Mouse (Mus musculus): ENCODE measurements around the gene Nek1. TPM values are rescaled to one million over a fixed set of nuclear protein-coding genes. Genes with fewer than 3 reads are reported as not detected.

The Nek1 gene
- polyA plus RNA-seq, 1 experiment from 2014 or later, result 26.0 TPM

DNA sequence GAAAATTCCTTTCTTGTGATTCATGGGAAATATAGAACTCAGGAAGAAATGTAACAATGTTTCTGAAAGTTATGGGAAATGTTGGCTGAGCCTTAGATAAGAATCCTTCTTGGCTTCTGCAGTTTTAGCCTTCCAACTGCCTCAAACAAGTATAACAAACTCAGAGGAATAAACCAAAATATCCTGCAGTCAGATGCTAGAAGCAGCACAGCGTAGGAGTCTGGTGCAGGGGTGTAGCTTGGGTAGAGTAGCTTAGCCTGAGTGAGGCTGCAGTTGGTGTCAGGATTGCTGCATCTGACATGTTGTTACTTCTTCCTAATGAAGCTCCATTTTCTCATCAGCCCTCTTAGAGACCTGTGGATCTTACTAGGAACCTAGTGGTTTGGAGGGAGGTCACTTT lies 128.6 kb downstream of the Nek1 start:
- Histone ChIP-seq H3K36me3 (peaks cover 28% of the 10 kb centered on the region), H3K9ac (no peak overlapping the region), H3K27ac (replicated peaks) (no peak overlapping the region), H3K4me1 (replicated peaks) (no peaks in the 10 kb centered on the region), H3K27me3 (no peaks in the 10 kb centered on the region), H3K9me3 (no peaks in the 10 kb centered on the region), H3K4me2 (no peak overlapping the region), H3K4me3 (no peak overlapping the region)
- WGBS, result 89% methylated on average over 1 of the region's 1 CpGs
- no peak for ATAC-seq (ENCODE audit: low FRiP score, low read depth)

DNA sequence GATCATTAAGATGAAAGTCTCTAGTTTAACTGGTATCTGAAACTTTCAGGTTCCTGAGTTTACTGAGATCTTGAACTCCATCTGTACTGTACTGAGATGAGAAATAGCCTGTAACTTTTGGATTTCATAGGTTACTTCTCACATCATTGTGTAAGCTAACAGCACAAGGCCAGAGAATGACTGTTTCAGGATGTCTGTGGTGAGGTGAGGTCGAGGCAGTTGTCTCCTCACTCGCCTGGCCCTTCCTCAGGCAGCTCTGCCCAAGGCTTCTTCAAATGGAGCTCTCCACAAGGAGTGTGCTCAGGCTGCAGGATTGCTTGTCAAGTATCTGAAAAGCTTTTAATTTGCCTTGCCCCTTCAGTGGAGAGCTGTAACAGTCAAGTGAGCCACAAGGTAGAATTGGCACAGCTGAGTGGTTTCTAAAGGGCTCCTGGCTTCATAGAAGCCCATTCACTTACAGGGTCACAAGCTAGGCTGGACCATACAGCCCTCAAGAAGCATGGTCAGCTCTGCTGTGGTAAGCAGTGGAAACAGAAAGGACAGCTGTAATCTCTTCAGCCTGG lies 134.4 kb downstream of the Nek1 start:
- H3K36me3 ChIP-seq, result peaks cover 9% of the 10 kb centered on the region; the same call in 1 of the 2 replicates
- H3K9ac ChIP-seq, result no peak overlapping the region
- H3K9me3 ChIP-seq, result no peaks in the 10 kb centered on the region
- H3K4me2 ChIP-seq, result no peak overlapping the region
- 73% methylated on average over 2 of the region's 2 CpGs for WGBS
- no peaks in the 10 kb centered on the region for H3K4me1 ChIP-seq (replicated peaks)
- ATAC-seq (ENCODE audit: low FRiP score, low read depth), result no peak
- no peak overlapping the region for H3K4me3 ChIP-seq
- no peaks in the 10 kb centered on the region for H3K27me3 ChIP-seq
- H3K27ac ChIP-seq (replicated peaks), result no peak overlapping the region

DNA sequence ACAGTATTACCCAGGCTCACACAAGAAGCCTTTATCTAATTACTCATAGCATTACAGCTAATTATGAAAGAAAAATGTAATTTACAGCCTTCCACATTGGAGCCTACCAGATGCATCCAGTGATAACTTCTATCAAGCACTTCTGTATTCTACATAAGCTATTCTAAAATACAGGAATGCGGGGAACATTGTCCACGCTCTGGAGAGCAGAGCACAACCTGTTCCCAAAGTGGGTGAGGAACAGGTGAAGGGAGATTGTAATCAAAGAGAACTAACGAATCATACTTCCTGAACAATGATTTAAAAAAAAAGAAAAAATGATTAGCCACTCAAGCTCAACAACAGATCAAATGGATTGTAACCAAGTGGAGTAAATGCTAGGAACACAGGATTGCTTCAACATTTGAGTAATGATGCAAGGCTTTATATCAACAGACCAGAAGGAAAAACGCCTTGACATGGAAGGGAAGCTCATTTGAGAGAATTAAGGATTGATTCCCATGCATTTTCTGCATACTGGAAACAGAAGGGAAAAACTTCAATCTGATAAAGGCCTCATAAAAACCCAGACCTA lies 139.7 kb downstream of the Nek1 start:
- H3K27ac ChIP-seq (replicated peaks), result no peak overlapping the region
- H3K36me3 ChIP-seq, result 0 out of 2 replicates have a peak, but pooled peaks cover 4% of the 10 kb centered on the region
- no peaks in the 10 kb centered on the region for H3K27me3 ChIP-seq
- ATAC-seq (ENCODE audit: low FRiP score, low read depth), result no peak
- H3K4me1 ChIP-seq (replicated peaks), result no peaks in the 10 kb centered on the region
- 91% methylated on average over 4 of the region's 4 CpGs for WGBS
- no peak overlapping the region for H3K4me2 ChIP-seq
- H3K9me3 ChIP-seq, result 0 out of 2 replicates have a peak, but pooled peaks cover 6% of the 10 kb centered on the region
- no peak overlapping the region for H3K9ac ChIP-seq
- no peak overlapping the region for H3K4me3 ChIP-seq

DNA sequence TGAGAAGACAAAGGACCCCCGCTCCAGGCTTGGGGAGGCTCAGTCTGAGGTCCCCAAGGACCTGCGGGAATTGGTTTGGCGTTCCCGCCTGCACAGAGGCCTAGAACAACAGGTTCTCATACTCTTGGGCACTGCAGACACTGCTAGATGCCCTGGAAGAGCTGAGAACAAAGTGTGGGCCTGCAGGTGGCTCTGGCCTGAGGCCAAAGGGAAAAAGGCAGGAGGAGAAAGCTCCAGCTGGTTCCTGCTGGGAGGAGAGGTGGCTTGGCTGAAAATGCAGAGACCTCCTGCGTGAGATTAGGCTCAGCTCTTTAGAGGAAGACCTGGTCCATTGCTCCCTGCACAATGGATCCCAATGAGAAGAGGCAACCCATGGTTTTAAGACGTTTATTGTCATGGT lies 148.9 kb downstream of the Nek1 start:
- Histone ChIP-seq H3K4me3 (no peak overlapping the region), H3K36me3 (no peaks in the 10 kb centered on the region), H3K27ac (replicated peaks) (no peak overlapping the region), H3K4me2 (no peak overlapping the region), H3K9me3 (no peaks in the 10 kb centered on the region), H3K27me3 (no peaks in the 10 kb centered on the region), H3K9ac (no peak overlapping the region), H3K4me1 (replicated peaks) (no peaks in the 10 kb centered on the region)
- ATAC-seq (ENCODE audit: low FRiP score, low read depth), result no peak
- WGBS, result 57% methylated on average over 6 of the region's 6 CpGs

DNA sequence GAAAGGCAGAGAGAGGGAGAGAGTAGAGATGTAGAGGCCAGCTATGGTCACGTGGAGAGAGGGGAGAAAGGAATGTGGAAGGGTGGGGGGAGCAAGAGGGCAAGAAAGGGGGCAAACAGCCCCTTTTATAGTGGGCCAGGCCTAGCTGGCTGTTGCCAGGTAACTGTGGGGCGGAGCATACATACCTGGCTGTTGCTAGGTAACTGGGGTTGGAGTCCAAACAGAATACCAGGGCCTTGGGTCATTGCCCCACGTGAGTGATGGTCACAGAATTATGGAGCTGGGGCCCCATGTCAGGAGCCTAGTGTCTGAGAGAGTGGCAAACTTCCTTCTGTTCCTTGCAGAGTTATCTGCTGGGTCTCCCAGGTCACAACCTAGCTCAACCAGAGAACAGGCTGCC lies 149.3 kb downstream of the Nek1 start:
- H3K36me3 ChIP-seq, result no peaks in the 10 kb centered on the region

DNA sequence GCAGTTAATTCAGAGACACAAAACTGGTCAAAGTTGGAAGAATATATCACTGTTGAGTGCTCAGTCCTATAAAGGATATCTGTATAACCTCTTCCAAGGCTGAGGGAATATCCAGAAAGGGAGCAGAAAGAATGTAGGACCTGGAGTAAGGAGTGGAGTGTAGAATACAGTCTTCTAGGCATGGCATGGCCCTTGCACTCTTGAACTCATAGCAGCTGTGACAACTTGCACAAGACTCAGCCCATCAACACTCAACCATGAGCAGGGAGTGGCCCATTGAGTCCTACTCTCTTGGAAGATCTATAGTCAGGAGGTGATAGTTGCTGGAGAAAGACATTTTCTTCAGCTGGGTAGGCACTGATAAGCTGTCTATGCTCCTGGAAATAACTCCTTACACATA lies 149.8 kb downstream of the Nek1 start:
- Histone ChIP-seq H3K27ac (replicated peaks) (no peak overlapping the region), H3K9ac (no peak overlapping the region), H3K27me3 (no peaks in the 10 kb centered on the region), H3K4me1 (replicated peaks) (no peaks in the 10 kb centered on the region), H3K9me3 (no peaks in the 10 kb centered on the region), H3K36me3 (no peaks in the 10 kb centered on the region), H3K4me2 (no peak overlapping the region), H3K4me3 (no peak overlapping the region)
- no peak for ATAC-seq (ENCODE audit: low FRiP score, low read depth)

More for the DNA sequence above, 149.3 kb downstream of the Nek1 start:
- no peaks in the 10 kb centered on the region for H3K4me1 ChIP-seq (replicated peaks)
- WGBS, result 41% methylated on average over 3 of the region's 3 CpGs
- H3K9me3 ChIP-seq, result no peaks in the 10 kb centered on the region
- no peak overlapping the region for H3K27ac ChIP-seq (replicated peaks)
- H3K4me2 ChIP-seq, result no peak overlapping the region
- no peak overlapping the region for H3K9ac ChIP-seq
- ATAC-seq (ENCODE audit: low FRiP score, low read depth), result no peak
- H3K27me3 ChIP-seq, result no peaks in the 10 kb centered on the region
- H3K4me3 ChIP-seq, result no peak overlapping the region

DNA sequence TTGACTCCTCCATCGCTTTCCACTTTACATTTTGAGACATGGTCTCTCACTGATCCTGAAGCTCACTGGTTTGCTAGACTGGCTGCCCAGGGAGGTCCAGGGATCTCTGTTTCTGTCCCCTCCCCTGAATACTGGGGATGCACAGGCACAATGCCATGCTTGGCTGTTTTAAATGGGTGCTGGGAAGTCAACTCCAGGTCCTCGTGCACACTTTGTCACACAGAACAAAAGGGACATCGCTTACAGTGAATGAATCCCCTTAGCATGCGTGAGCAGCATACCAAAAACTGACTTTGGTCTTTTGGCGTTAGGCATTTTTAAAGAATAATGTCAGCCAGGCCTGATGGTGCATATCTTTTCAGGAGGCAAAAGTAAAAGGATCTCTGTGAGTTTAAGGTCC lies 155.7 kb downstream of the Nek1 start:
- Histone ChIP-seq H3K36me3 (no peaks in the 10 kb centered on the region), H3K4me2 (no peak overlapping the region), H3K4me1 (replicated peaks) (no peaks in the 10 kb centered on the region), H3K9ac (no peak overlapping the region), H3K27me3 (no peaks in the 10 kb centered on the region), H3K4me3 (no peak overlapping the region), H3K27ac (replicated peaks) (no peak overlapping the region), H3K9me3 (no peaks in the 10 kb centered on the region)
- WGBS, result 38% methylated on average over 5 of the region's 5 CpGs
- peak; percentile 42; the same call in 1 of the 2 replicates for ATAC-seq (ENCODE audit: low FRiP score, low read depth)

DNA sequence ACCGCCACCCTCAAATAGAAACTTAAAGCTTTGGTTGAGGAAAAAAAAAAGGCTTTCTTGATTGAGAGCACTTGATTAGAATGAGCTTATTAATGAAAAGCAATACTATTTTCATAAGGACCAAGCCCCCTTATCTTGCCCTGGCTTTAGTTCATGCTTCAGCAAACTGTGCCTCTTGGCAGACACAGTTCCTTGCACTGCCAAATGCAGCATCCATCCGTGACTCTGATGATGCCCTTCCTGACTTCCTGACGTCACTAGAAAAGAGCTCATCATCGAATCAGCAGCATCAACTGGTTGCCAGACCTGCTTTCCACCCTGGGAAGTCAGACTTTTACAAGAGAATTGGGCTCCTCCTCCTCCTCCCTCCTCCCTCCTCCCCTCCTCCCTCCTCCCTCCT lies 157.6 kb downstream of the Nek1 start:
- Histone ChIP-seq H3K4me1 (replicated peaks) (no peaks in the 10 kb centered on the region), H3K36me3 (no peaks in the 10 kb centered on the region), H3K9ac (no peak overlapping the region), H3K27ac (replicated peaks) (no peak overlapping the region), H3K4me2 (no peak overlapping the region), H3K9me3 (no peaks in the 10 kb centered on the region), H3K4me3 (no peak overlapping the region), H3K27me3 (no peaks in the 10 kb centered on the region)
- ATAC-seq (ENCODE audit: low FRiP score, low read depth), result no peak
- 68% methylated on average over 4 of the region's 4 CpGs for WGBS

DNA sequence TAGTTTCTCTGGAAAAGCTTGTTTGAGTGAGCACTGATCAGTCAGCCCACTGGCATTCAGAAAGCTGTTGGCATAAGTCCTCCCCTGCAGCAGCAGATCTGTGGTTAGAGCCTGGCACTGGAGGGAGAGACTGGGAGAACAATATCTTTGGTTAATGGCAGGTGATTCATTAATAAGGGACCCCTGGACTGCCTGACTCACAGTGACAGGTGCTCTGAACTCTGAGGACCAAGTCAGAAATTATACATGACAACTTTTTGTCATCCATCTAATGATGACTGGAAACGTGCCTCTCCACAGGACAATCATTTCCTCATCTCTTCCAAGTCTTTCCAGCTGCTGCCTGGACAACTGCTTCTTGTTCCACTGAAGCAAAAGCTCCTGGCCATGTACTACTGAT lies 163.4 kb downstream of the Nek1 start:
- no peaks in the 10 kb centered on the region for H3K9me3 ChIP-seq
- H3K4me3 ChIP-seq, result no peak overlapping the region
- no peak overlapping the region for H3K27ac ChIP-seq (replicated peaks)
- WGBS, result 69% methylated on average over 1 of the region's 1 CpGs
- no peak overlapping the region for H3K4me2 ChIP-seq
- H3K27me3 ChIP-seq, result no peaks in the 10 kb centered on the region
- ATAC-seq (ENCODE audit: low FRiP score, low read depth), result no peak
- H3K36me3 ChIP-seq, result no peaks in the 10 kb centered on the region
- H3K4me1 ChIP-seq (replicated peaks), result no peaks in the 10 kb centered on the region
- no peak overlapping the region for H3K9ac ChIP-seq

DNA sequence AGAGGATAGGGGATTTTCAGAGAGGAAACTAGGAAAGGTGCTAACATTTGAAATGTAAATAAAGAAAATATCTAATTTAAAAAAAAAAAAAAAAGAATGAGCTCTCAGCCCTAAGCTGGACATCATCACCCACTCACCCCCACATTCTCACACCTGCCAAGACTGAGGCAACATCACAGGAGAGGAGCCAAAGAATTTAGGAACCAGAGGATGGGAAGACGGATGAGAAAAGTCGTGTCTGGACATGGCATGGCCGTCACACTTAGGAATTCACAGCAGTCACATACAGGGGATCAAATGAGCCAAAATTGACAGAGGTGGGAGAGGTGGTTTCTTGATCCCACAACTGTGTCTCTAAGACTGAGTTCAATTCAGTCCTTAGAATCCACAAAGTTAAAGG lies 165.5 kb downstream of the Nek1 start:
- no peaks in the 10 kb centered on the region for H3K36me3 ChIP-seq
- H3K4me2 ChIP-seq, result no peak overlapping the region
- ATAC-seq (ENCODE audit: low FRiP score, low read depth), result no peak
- H3K27ac ChIP-seq (replicated peaks), result no peak overlapping the region
- WGBS, result 89% methylated on average over 3 of the region's 3 CpGs
- H3K27me3 ChIP-seq, result no peaks in the 10 kb centered on the region
- H3K4me3 ChIP-seq, result no peak overlapping the region
- H3K4me1 ChIP-seq (replicated peaks), result no peaks in the 10 kb centered on the region
- H3K9ac ChIP-seq, result no peak overlapping the region
- H3K9me3 ChIP-seq, result no peaks in the 10 kb centered on the region

DNA sequence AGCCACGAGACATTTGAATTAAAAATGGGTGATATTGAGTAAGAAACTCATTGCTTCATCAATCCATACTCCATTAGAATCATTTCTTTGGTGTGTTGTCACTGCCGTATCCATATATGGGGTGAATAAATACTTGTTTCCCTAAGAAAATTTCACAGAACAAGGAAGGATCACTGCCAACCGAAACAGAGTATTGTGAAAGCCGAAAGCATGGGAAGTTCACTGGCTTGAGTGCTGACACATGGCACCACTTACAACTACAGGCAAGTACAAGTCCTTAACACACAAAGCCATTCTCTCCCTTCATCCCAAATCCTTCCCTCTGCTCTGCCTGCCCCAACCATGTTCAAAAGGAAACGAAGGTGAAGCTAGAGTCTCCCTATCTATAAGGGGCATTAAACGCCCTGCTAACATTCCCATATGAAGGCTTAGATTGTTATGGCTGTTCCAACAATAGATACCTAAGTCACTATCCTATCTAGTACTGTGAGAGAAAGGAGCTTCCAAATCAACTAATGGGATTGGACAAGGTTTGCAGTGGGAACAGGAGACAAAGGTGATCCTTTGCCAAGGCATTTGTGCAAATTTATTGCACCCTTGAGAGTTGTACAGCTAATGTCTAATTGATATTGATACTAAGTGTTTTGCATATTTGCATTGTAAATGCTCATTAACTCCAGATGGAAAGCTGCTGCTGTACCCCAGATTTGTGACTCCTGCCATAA lies 168.6 kb downstream of the Nek1 start:
- Histone ChIP-seq H3K36me3 (no peaks in the 10 kb centered on the region), H3K4me3 (no peak overlapping the region), H3K9me3 (no peaks in the 10 kb centered on the region), H3K9ac (no peak overlapping the region), H3K4me1 (replicated peaks) (no peaks in the 10 kb centered on the region), H3K4me2 (no peak overlapping the region), H3K27ac (replicated peaks) (no peak overlapping the region), H3K27me3 (no peaks in the 10 kb centered on the region)
- ATAC-seq (ENCODE audit: low FRiP score, low read depth), result no peak
- 89% methylated on average over 6 of the region's 6 CpGs for WGBS

DNA sequence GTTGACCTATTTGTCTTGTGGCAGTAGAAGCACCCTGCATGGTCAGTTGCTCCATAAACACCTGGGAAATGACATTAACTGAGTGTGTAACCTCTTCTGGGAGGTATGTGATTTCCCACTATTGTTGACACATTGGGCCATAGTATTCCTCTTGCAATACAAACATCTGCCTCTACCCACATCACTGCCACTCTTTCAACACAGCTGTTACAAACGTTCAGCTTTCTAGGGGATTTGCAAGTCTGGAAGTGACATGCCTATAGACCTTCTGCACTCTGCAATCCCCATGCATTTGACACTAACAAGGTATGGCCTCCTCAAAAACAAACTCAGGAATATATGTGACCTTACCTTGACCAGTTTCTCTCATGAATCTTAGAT lies 169.2 kb downstream of the Nek1 start:
- Histone ChIP-seq H3K4me3 (no peak overlapping the region), H3K4me2 (no peak overlapping the region), H3K4me1 (replicated peaks) (no peaks in the 10 kb centered on the region), H3K36me3 (no peaks in the 10 kb centered on the region), H3K9me3 (no peaks in the 10 kb centered on the region), H3K27ac (replicated peaks) (no peak overlapping the region), H3K9ac (no peak overlapping the region), H3K27me3 (no peaks in the 10 kb centered on the region)
- ATAC-seq (ENCODE audit: low FRiP score, low read depth), result no peak
- WGBS, result 59% methylated on average over 1 of the region's 1 CpGs

Data from hindbrain, embryonic 15.5 days (tissue).